23 mouse cellular contexts compared by ENCODE assay signal in the genomic region with DNA sequence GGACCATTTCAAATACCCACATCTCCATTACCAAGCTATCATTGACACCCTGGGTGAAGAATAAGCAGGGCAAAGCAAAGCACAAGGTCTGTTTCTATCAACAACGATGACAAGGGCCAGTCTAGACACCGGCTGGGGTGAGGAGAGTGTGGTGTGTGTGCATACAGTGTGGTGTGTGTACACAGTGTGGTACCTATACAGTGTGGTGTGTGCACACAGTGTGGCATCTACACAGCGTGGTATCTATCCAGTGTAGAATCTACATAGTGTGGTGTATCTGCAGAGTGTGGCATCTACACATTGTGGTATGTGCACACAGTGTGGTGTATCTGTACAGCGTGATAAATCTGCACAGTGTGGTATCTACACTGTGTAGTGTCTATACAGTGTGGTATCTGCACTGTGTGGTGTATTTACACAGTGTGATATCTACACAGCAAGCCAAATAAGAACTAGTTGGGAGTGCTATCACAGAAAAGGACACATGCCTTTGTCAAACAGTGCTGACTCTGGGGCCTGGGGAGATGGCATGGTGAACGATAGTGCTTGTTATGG. TPM values are rescaled to one million over a fixed set of nuclear protein-coding genes. Genes with fewer than 3 reads are reported as not detected.
DNase-seq lines count a peak whose midpoint lies in the region; ATAC-seq and TF ChIP-seq lines count a peak whose summit lies in the region.
"Had no signal": no experiment of that assay in that cellular context is flagged by ENCODE, and none has a peak within 500 bp of the region (broad histone marks: within the 10 kb centered on the region; RNA-seq: fewer than 3 reads in every experiment).

No protein-coding gene starts in this region.

- no peak overlapping the region for H3K9ac ChIP-seq in intestine, embryonic 15.5 days
- H3K9ac ChIP-seq in intestine, postnatal 0 days (ENCODE audit: low read depth, low read length), result no peak overlapping the region
- H3K9ac ChIP-seq in liver, embryonic 14.5 days (replicated peaks), result no peak overlapping the region
- H3K9ac ChIP-seq in liver, postnatal 0 days (replicated peaks), result no peak overlapping the region
- H3K9ac ChIP-seq in liver, embryonic 15.5 days, result no peak overlapping the region
- no peak overlapping the region for H3K9ac ChIP-seq in stomach, embryonic 15.5 days
- H3K9ac ChIP-seq: embryonic facial prominence, embryonic 15.5 days; hindbrain, embryonic 14.5 days had no signal

- H3K9me3 ChIP-seq in intestine, embryonic 15.5 days, result no peaks in the 10 kb centered on the region
- no peaks in the 10 kb centered on the region for H3K9me3 ChIP-seq in intestine, postnatal 0 days (ENCODE audit: control insufficient read depth)
- H3K9me3 ChIP-seq in liver, embryonic 14.5 days (ENCODE audit: control insufficient read depth, low read length), result no peaks in the 10 kb centered on the region; the same call in 1 of the 2 replicates
- H3K9me3 ChIP-seq in liver, postnatal 0 days (ENCODE audit: low read length), result no peaks in the 10 kb centered on the region
- no peaks in the 10 kb centered on the region for H3K9me3 ChIP-seq in liver, embryonic 15.5 days (replicated peaks)
- H3K9me3 ChIP-seq in stomach, embryonic 15.5 days, result no peaks in the 10 kb centered on the region
- H3K9me3 ChIP-seq: embryonic facial prominence, embryonic 15.5 days; forebrain, embryonic 10.5 days; hindbrain, embryonic 10.5 days had no signal

- no peaks in the 10 kb centered on the region for H3K27me3 ChIP-seq in intestine, embryonic 15.5 days (replicated peaks)
- H3K27me3 ChIP-seq in intestine, postnatal 0 days (replicated peaks; ENCODE audit: control insufficient read depth, insufficient read depth, low read length), result no peaks in the 10 kb centered on the region
- no peaks in the 10 kb centered on the region for H3K27me3 ChIP-seq in liver, embryonic 14.5 days (ENCODE audit: control insufficient read depth, insufficient read depth, low read length)
- H3K27me3 ChIP-seq in liver, postnatal 0 days (ENCODE audit: insufficient read depth, low read length), result no peaks in the 10 kb centered on the region
- H3K27me3 ChIP-seq in liver, embryonic 15.5 days, result no peaks in the 10 kb centered on the region
- no peaks in the 10 kb centered on the region for H3K27me3 ChIP-seq in stomach, embryonic 15.5 days (replicated peaks)
- H3K27me3 ChIP-seq: CH12.LX; embryonic facial prominence, embryonic 15.5 days had no signal

- no peak for DNase-seq in liver, embryonic 14.5 days (ENCODE audit: low read depth in 3 of 3, low spot score in 3 of 3)
- no peak for DNase-seq in liver, postnatal 0 days
- no peak for DNase-seq in kidney, postnatal 14 days
- DNase-seq in layer of hippocampus, adult 9-11 months, result no peak
- DNase-seq: adrenal gland, adult 8-10 months; adrenal gland, postnatal 36 days; cerebellum, adult 2 months; cerebellum, postnatal 10 days; embryo, embryonic 11 days; gastrocnemius, postnatal 10 days; heart, adult 2 months had no signal

- 79% methylated on average over 5 of the region's 5 CpGs for WGBS in intestine, embryonic 15.5 days
- 73% methylated on average over 5 of the region's 5 CpGs for WGBS in intestine, postnatal 0 days
- whole genome bisulfite sequencing in liver, embryonic 14.5 days (ENCODE audit: insufficient replicate concordance), result 55% methylated on average over 5 of the region's 5 CpGs
- WGBS in liver, postnatal 0 days (ENCODE audit: insufficient replicate concordance), result 70% methylated on average over 5 of the region's 5 CpGs
- 60% methylated on average over 5 of the region's 5 CpGs for WGBS in liver, embryonic 15.5 days (ENCODE audit: insufficient replicate concordance)
- 72% methylated on average over 5 of the region's 5 CpGs for WGBS in stomach, embryonic 15.5 days

- TF ChIP-seq EP300 in liver, embryonic 14.5 days (IDR thresholded peaks at IDR 0.05; ENCODE audit: low read depth), result no peak
- no peak for TF ChIP-seq EP300 in liver, postnatal 0 days (IDR thresholded peaks at IDR 0.05; ENCODE audit: low read depth)

- no peak overlapping the region for H3K4me2 ChIP-seq in intestine, embryonic 15.5 days (replicated peaks)
- H3K4me2 ChIP-seq in intestine, postnatal 0 days (replicated peaks; ENCODE audit: low read depth), result no peak overlapping the region
- no peak overlapping the region for H3K4me2 ChIP-seq in liver, embryonic 14.5 days (ENCODE audit: low read depth)
- H3K4me2 ChIP-seq in liver, postnatal 0 days (ENCODE audit: low read depth, low read length), result no peak overlapping the region
- H3K4me2 ChIP-seq in liver, embryonic 15.5 days, result no peak overlapping the region
- H3K4me2 ChIP-seq in stomach, embryonic 15.5 days, result no peak overlapping the region
- H3K4me2 ChIP-seq: embryonic facial prominence, embryonic 15.5 days; heart, embryonic 11.5 days; hindbrain, embryonic 14.5 days had no signal

- TF ChIP-seq CTCF in intestine, postnatal 0 days (IDR thresholded peaks at IDR 0.05; ENCODE audit: low read depth), result no peak
- no peak for TF ChIP-seq CTCF in liver, embryonic 14.5 days (IDR thresholded peaks at IDR 0.05; ENCODE audit: low read depth)
- TF ChIP-seq CTCF in liver, postnatal 0 days (IDR thresholded peaks at IDR 0.05; ENCODE audit: low read depth), result no peak

- no peaks in the 10 kb centered on the region for H3K4me1 ChIP-seq in intestine, embryonic 15.5 days (replicated peaks)
- H3K4me1 ChIP-seq in intestine, postnatal 0 days (replicated peaks; ENCODE audit: control insufficient read depth, insufficient read depth, low read length), result peaks cover 6% of the 10 kb centered on the region
- H3K4me1 ChIP-seq in liver, embryonic 14.5 days (replicated peaks; ENCODE audit: control insufficient read depth in 2 of 2, insufficient read depth in 2 of 2, low read length in 1 of 2), result peaks cover 0 to 8% of the 10 kb centered on the region in 2 experiments; a peak in 2 of 4 replicates
- H3K4me1 ChIP-seq in liver, postnatal 0 days (ENCODE audit: insufficient read depth), result peaks cover 15% of the 10 kb centered on the region
- H3K4me1 ChIP-seq in liver, embryonic 15.5 days (replicated peaks), result peaks cover 18% of the 10 kb centered on the region
- H3K4me1 ChIP-seq in stomach, embryonic 15.5 days, result no peaks in the 10 kb centered on the region

- peak; percentile 42; the same call in 1 of the 2 replicates for ATAC-seq in intestine, embryonic 15.5 days
- no peak; the same call in 1 of the 2 replicates for ATAC-seq in intestine, postnatal 0 days
- ATAC-seq in liver, embryonic 14.5 days (ENCODE audit: insufficient read depth), result 0 out of 2 replicates have a peak, but pooled peaks have one; percentile 21
- no peak for ATAC-seq in liver, postnatal 0 days
- ATAC-seq in liver, embryonic 15.5 days (ENCODE audit: insufficient read depth), result peak; percentile 34; the same call in 1 of the 2 replicates
- ATAC-seq in stomach, embryonic 15.5 days (ENCODE audit: insufficient read depth, low FRiP score, low read depth), result 0 out of 2 replicates have a peak, but pooled peaks have one; percentile 50
- ATAC-seq: forebrain, embryonic 16.5 days had no signal

- H3K36me3 ChIP-seq in intestine, embryonic 15.5 days, result no peaks in the 10 kb centered on the region
- H3K36me3 ChIP-seq in intestine, postnatal 0 days (ENCODE audit: control insufficient read depth, insufficient read depth), result no peaks in the 10 kb centered on the region
- H3K36me3 ChIP-seq in liver, embryonic 14.5 days (replicated peaks; ENCODE audit: control insufficient read depth, insufficient read depth, low read depth), result no peaks in the 10 kb centered on the region
- H3K36me3 ChIP-seq in liver, postnatal 0 days (replicated peaks; ENCODE audit: insufficient read depth, low read length), result no peaks in the 10 kb centered on the region
- no peaks in the 10 kb centered on the region for H3K36me3 ChIP-seq in liver, embryonic 15.5 days (replicated peaks)
- no peaks in the 10 kb centered on the region for H3K36me3 ChIP-seq in stomach, embryonic 15.5 days
- H3K36me3 ChIP-seq: embryonic facial prominence, embryonic 15.5 days; forebrain, embryonic 10.5 days; hindbrain, embryonic 10.5 days had no signal

- no peak overlapping the region for H3K4me3 ChIP-seq in intestine, embryonic 15.5 days (replicated peaks)
- H3K4me3 ChIP-seq in intestine, postnatal 0 days (ENCODE audit: low read depth, low read length), result no peak overlapping the region
- H3K4me3 ChIP-seq in liver, embryonic 14.5 days (ENCODE audit: insufficient read depth in 1 of 2, low read depth in 2 of 2, low read length in 2 of 2), result no peak overlapping the region
- no peak overlapping the region for H3K4me3 ChIP-seq in liver, postnatal 0 days (ENCODE audit: low read depth, low read length)
- no peak overlapping the region for H3K4me3 ChIP-seq in liver, embryonic 15.5 days (replicated peaks)
- no peak overlapping the region for H3K4me3 ChIP-seq in stomach, embryonic 15.5 days (replicated peaks)
- H3K4me3 ChIP-seq: embryonic facial prominence, embryonic 15.5 days; erythroblast, embryonic 14.5 days; forebrain, embryonic 10.5 days; heart, adult 2 months; hindbrain, embryonic 10.5 days had no signal

- H3K27ac ChIP-seq in intestine, embryonic 15.5 days, result no peak overlapping the region
- no peak overlapping the region for H3K27ac ChIP-seq in intestine, postnatal 0 days (ENCODE audit: low read depth, low read length)
- no peak overlapping the region for H3K27ac ChIP-seq in liver, embryonic 14.5 days
- H3K27ac ChIP-seq in liver, postnatal 0 days (ENCODE audit: low read depth), result no peak overlapping the region
- H3K27ac ChIP-seq in liver, embryonic 15.5 days (replicated peaks), result no peak overlapping the region
- H3K27ac ChIP-seq in stomach, embryonic 15.5 days, result no peak overlapping the region
- H3K27ac ChIP-seq: embryonic facial prominence, embryonic 15.5 days; forebrain, embryonic 10.5 days; heart, adult 2 months; hindbrain, embryonic 10.5 days; hindbrain, embryonic 14.5 days had no signal

RNA-seq across cellular contexts. Expression of a gene that starts 24.9 kb away (rescaled TPM):
- polyA plus RNA-seq in intestine, embryonic 15.5 days (2015; fragmentation: Nextera tagmentation; extraction: Ambion mirVana), result 2.2 and 2.3 TPM in 2 replicates
- 2.5 TPM in 2 replicates for polyA plus RNA-seq in intestine, postnatal 0 days (2015; fragmentation: Nextera tagmentation; extraction: Ambion mirVana)
- polyA plus RNA-seq in liver, embryonic 14.5 days (2012; rRNA removed), result 3.0 and 3.4 TPM in 2 replicates
- 3.8 and 4.1 TPM in 2 replicates for polyA plus RNA-seq in liver, embryonic 14.5 days (2014; fragmentation: Nextera tagmentation; extraction: Ambion mirVana)
- 28.0 and 29.0 TPM in 2 replicates for polyA plus RNA-seq in liver, postnatal 0 days (2015; fragmentation: Nextera tagmentation; extraction: Ambion mirVana)
- 6.7 and 8.6 TPM in 2 replicates for polyA plus RNA-seq in liver, embryonic 15.5 days (2015; fragmentation: Nextera tagmentation; extraction: Ambion mirVana)
- 2.3 and 3.0 TPM in 2 replicates for polyA plus RNA-seq in stomach, embryonic 15.5 days (2015; fragmentation: Nextera tagmentation; extraction: Ambion mirVana)
- polyA plus RNA-seq: erythroblast, embryonic 14.5 days had no signal

RNA-seq across cellular contexts. Expression of a gene that starts 48.0 kb away (rescaled TPM):
- polyA plus RNA-seq in intestine, embryonic 15.5 days (2015; fragmentation: Nextera tagmentation; extraction: Ambion mirVana), result 270 and 286 TPM in 2 replicates
- 180 and 188 TPM in 2 replicates for polyA plus RNA-seq in intestine, postnatal 0 days (2015; fragmentation: Nextera tagmentation; extraction: Ambion mirVana)
- polyA plus RNA-seq in liver, embryonic 14.5 days (2012; rRNA removed), result 30.1 and 43.9 TPM in 2 replicates
- polyA plus RNA-seq in liver, embryonic 14.5 days (2014; fragmentation: Nextera tagmentation; extraction: Ambion mirVana), result 115 and 128 TPM in 2 replicates
- 118 and 124 TPM in 2 replicates for polyA plus RNA-seq in liver, postnatal 0 days (2015; fragmentation: Nextera tagmentation; extraction: Ambion mirVana)
- polyA plus RNA-seq in liver, embryonic 15.5 days (2015; fragmentation: Nextera tagmentation; extraction: Ambion mirVana), result 108 and 113 TPM in 2 replicates
- 291 and 297 TPM in 2 replicates for polyA plus RNA-seq in stomach, embryonic 15.5 days (2015; fragmentation: Nextera tagmentation; extraction: Ambion mirVana)

Comparison
In these comparisons a context has a peak if more than half of its experiments do, and no peak if none do; other contexts are left out.
1. ATAC-seq: peak in intestine, embryonic 15.5 days (single experiment), liver, embryonic 14.5 days (single experiment), liver, embryonic 15.5 days (single experiment) and stomach, embryonic 15.5 days (single experiment); none in intestine, postnatal 0 days (single experiment) and liver, postnatal 0 days (single experiment).